Mouse (Mus musculus) B cell, adult 2 months (primary cell): Measurements from ENCODE around the gene Eif4g2.

Experiments
- DNase-seq, 2 experiments: peaks; one replicate each; pipeline ENCODE4 v3.0.0; 2022

Eif4g2 gene

GRCm38 (mm10) chr7:111069439-111070166 lies 13.2 kb downstream of the Eif4g2 start:
- no peak for DNase-seq

- no peak for DNase-seq
Observed at GRCm38 (mm10) chr7:111068181-111068580, 14.6 kb downstream of the Eif4g2 start.

- no peak for DNase-seq
Observed at GRCm38 (mm10) chr7:111062971-111063370, 19.9 kb downstream of the Eif4g2 start.

GRCm38 (mm10) chr7:111059527-111059926 lies 23.3 kb downstream of the Eif4g2 start:
- DNase-seq: no peak

- DNase-seq: no peak
Observed at GRCm38 (mm10) chr7:111055984-111056657, 26.7 kb downstream of the Eif4g2 start.

- DNase-seq: no peak
Observed at GRCm38 (mm10) chr7:111055221-111055620, 27.6 kb downstream of the Eif4g2 start.

GRCm38 (mm10) chr7:111049652-111050421 lies 33.0 kb downstream of the Eif4g2 start:
- DNase-seq: peak; percentile 75 to 76

- no peak for DNase-seq
Observed at GRCm38 (mm10) chr7:111048920-111049319, 33.9 kb downstream of the Eif4g2 start.

GRCm38 (mm10) chr7:111029046-111029553 lies 53.7 kb downstream of the Eif4g2 start:
- no peak for DNase-seq

GRCm38 (mm10) chr7:111028281-111029045 lies 54.4 kb downstream of the Eif4g2 start, which contains the start of gene Ctr9:
TSS of gene Ctr9 (plus strand) at chr7:111028951.
- DNase-seq: peak; percentile 94 to 96

- DNase-seq: no peak
Observed at GRCm38 (mm10) chr7:111024912-111025311, 57.9 kb downstream of the Eif4g2 start.

GRCm38 (mm10) chr7:111024068-111024594 lies 58.7 kb downstream of the Eif4g2 start:
- no peak for DNase-seq

GRCm38 (mm10) chr7:111020814-111021213 lies 62.0 kb downstream of the Eif4g2 start:
- no peak for DNase-seq
